Mouse (Mus musculus) erythroblast, embryonic 14.5 days (primary cell): Measurements from ENCODE around the gene Slamf9. TPM values are rescaled to one million over a fixed set of nuclear protein-coding genes. Genes with fewer than 3 reads are reported as not detected.

Source experiments
- H3K27me3 ChIP-seq: 2 replicates; pipeline ENCODE4 v1.6.1; 2012; ENCODE audit warnings: inconsistent platforms; ENCODE audit not compliant: control insufficient read depth
- H3K36me3 ChIP-seq: 2 replicates; pipeline ENCODE4 v1.6.1; 2012; ENCODE audit warnings: mild to moderate bottlenecking, inconsistent platforms; ENCODE audit not compliant: control insufficient read depth
- H3K4me1 ChIP-seq: 2 replicates; pipeline ENCODE4 v1.6.1; 2012; ENCODE audit warnings: inconsistent platforms; ENCODE audit not compliant: control insufficient read depth
- H3K4me3 ChIP-seq: replicated peaks from 2 replicates; pipeline ENCODE3; 2012; ENCODE audit warnings: moderate library complexity, mild to moderate bottlenecking, inconsistent platforms
- H3K9me3 ChIP-seq: 2 replicates; pipeline ENCODE4 v1.6.1; 2012; ENCODE audit warnings: low read length, inconsistent platforms, mixed read lengths; ENCODE audit not compliant: control insufficient read depth
- GATA1 ChIP-seq: IDR thresholded peaks from 2 replicates; pipeline ENCODE4 v1.6.1; 2012; ENCODE audit warnings: low read length, inconsistent platforms, mixed read lengths
- TAL1 ChIP-seq: IDR thresholded peaks from 3 replicates; pipeline ENCODE4 v1.6.1; 2012; ENCODE audit warnings: low read length, inconsistent platforms, mixed read lengths
- polyA plus RNA-seq: library from polyadenylated mRNA; stranded (reverse); fragments of >175 nt; gene quantifications from 2 replicates; pipeline ENCODE4 v1.2.3, GENCODE M21; 2012

Slamf9 gene
- polyA plus RNA-seq, 1 experiment = not detected

DNA sequence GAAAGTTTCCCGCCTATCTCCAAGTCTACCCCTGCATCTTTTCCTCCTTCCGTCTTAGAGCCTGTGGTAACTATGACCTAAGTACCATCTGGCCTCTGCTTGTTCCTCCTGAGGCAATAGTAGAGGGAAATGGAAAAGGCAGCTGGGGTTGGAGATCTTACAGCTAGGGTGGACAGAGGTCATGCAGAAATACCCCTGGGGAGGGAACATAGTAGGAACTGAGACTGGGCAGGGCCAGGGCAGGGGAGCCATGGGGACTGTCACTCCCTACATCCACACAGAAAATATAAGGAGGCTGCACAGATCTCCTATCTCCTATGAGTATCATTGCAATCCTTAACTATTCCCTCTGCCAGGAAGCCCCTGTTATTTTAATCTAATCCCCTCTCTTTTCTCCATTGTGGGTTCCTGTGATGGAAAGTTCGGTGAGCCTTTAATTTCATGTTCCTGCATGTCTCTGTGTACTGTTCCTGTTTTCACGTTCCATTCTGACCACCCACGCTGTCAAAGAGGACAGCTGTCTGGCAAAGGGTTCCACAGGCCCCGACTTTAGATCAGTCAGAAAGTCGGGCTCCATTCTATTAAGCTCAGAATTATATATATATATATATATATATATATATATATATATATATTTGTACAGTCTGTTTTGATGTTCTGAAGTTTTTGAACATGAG, 19.0 kb upstream of the Slamf9 start:
- H3K9me3 ChIP-seq = no peaks in the 10 kb centered on the region
- H3K4me1 ChIP-seq = no peaks in the 10 kb centered on the region
- TF ChIP-seq GATA1 = no peak
- TF ChIP-seq TAL1 = no peak
- no peaks in the 10 kb centered on the region for H3K36me3 ChIP-seq
- H3K4me3 ChIP-seq = no peak overlapping the region
- no peaks in the 10 kb centered on the region for H3K27me3 ChIP-seq

DNA sequence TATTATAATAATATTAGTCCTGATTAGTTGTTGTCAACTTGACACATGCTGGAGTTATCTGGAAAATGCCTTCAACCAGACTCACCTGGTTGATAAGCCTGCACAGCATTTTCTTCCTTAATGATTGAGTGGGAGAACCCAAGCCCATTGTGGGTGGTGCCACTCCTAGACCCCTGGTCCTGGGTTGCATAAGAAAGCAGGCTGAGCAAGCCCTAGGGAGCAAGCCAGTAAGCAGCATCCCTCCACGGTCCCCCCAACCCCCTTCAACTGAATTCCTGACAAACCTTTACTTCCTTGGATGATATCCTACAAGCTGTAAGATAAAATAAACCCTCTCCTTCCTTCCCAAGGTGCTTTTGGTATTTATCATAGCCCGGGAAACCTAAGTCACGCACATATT, 18.0 kb upstream of the Slamf9 start:
- TF ChIP-seq GATA1 (no peak), TAL1 (no peak)
- H3K36me3 ChIP-seq = no peaks in the 10 kb centered on the region
- H3K27me3 ChIP-seq = no peaks in the 10 kb centered on the region
- H3K4me3 ChIP-seq = no peak overlapping the region
- no peaks in the 10 kb centered on the region for H3K9me3 ChIP-seq
- no peaks in the 10 kb centered on the region for H3K4me1 ChIP-seq

DNA sequence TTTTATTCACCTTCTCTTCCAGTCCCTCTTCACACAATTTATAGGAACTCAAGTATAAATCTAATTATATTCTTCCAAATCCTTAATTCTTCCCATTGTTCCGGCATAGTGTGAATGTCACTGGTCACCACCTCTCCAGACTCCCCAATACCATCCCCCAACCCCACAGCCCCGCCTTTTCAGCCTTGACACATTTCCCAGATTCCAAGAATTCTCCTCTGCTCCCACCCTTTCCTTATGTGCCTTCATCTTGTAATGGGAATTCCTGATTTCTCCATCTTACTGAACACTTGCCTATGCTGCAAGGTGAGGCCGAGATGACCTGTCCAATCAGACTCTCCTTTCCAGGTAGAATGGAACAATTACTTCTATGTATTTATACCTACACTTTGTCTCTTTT, 17.1 kb upstream of the Slamf9 start:
- H3K4me1 ChIP-seq = no peaks in the 10 kb centered on the region
- no peaks in the 10 kb centered on the region for H3K27me3 ChIP-seq
- no peaks in the 10 kb centered on the region for H3K9me3 ChIP-seq
- no peak for TF ChIP-seq GATA1
- TF ChIP-seq TAL1 = no peak
- no peak overlapping the region for H3K4me3 ChIP-seq
- no peaks in the 10 kb centered on the region for H3K36me3 ChIP-seq

DNA sequence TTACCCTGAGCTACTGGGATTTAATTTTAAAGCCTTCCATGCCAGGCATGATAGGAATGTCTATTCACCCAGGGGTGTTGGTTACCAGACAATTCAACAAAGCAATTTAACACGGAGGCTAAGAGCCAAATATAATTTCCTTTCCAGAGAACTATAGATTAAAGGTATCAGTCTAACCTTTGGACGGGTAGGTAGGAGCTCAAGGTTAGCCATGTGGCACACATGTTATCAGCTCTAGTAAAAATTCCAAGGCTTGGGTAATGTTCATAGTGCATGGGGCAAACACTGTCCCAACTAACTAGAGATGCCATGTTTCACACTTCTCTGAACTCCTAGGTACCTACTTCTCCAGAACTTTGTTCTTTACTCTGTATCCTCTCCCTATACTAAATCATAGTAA, 13.6 kb upstream of the Slamf9 start:
- no peak overlapping the region for H3K4me3 ChIP-seq
- no peaks in the 10 kb centered on the region for H3K36me3 ChIP-seq
- H3K9me3 ChIP-seq = no peaks in the 10 kb centered on the region
- H3K4me1 ChIP-seq = no peaks in the 10 kb centered on the region
- TF ChIP-seq TAL1 = no peak
- TF ChIP-seq GATA1 = no peak
- H3K27me3 ChIP-seq = no peaks in the 10 kb centered on the region

DNA sequence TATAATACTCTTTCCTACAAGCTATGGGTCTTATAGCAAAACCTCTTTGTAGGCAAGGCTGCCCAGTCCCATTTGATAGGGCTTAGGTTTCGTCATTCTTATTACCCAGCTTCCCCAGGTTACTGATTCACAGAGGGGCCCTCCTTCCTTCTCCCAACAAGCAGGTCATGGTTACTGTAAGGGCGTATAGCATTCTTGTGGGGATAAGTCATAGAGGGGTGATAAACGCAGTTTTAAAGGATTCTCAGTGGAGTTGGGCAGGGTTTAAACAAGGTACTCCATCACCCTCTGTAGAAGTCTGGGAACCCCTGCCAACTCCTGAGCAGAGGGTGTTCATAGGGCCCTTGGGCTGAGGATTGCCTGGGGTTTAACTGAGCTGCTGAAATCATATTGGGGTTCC, 12.6 kb upstream of the Slamf9 start:
- H3K27me3 ChIP-seq = no peaks in the 10 kb centered on the region
- no peaks in the 10 kb centered on the region for H3K4me1 ChIP-seq
- no peak overlapping the region for H3K4me3 ChIP-seq
- TF ChIP-seq TAL1 (no peak), GATA1 (no peak)
- no peaks in the 10 kb centered on the region for H3K9me3 ChIP-seq
- no peaks in the 10 kb centered on the region for H3K36me3 ChIP-seq

DNA sequence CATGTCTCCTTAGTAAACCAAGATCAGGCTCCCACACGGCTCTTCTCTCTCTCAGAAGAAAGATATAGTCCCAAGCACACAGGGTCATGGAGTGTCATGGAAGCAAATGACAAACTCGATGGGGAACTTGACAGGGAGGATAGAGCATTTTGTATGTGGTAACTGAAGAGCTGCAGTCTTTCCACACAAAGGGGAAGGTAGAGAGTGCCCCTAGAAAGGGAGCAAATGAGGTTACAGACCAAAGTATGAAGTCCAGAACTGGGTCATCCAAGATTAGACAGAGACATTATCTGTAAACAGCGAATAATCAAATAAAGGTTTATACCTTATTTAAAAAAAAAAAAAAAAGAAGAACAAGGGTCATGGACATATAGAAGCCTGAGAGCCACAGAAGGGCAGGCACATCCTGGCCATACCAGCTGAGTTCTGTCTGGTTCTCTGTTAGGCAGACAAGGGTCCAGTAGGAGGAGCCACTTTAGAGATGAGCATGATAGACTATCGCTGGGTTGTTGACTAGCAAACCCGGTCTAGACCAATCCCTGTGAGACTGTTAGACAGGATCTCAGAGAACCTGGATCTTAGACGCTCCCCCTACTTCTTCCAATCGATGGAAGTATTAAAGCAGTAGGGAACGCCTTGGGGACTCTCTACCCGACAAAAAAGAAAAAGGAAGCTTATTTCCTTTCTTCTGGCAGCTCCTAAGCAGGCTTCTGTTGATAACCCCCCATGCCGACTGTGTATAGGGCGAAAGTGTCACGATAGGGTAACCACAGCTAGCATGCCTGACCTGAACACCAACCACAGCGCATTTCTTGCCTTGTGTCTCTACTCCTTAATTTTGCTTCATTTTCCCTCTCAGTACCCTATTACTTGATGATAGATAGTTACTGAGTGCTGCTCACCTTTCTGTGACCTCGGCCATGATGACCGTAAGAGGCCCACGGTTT, 11.5 kb upstream of the Slamf9 start:
- Histone ChIP-seq H3K27me3 (no peaks in the 10 kb centered on the region), H3K9me3 (no peaks in the 10 kb centered on the region), H3K4me3 (no peak overlapping the region), H3K4me1 (no peaks in the 10 kb centered on the region), H3K36me3 (no peaks in the 10 kb centered on the region)
- TF ChIP-seq GATA1 (no peak), TAL1 (no peak)

DNA sequence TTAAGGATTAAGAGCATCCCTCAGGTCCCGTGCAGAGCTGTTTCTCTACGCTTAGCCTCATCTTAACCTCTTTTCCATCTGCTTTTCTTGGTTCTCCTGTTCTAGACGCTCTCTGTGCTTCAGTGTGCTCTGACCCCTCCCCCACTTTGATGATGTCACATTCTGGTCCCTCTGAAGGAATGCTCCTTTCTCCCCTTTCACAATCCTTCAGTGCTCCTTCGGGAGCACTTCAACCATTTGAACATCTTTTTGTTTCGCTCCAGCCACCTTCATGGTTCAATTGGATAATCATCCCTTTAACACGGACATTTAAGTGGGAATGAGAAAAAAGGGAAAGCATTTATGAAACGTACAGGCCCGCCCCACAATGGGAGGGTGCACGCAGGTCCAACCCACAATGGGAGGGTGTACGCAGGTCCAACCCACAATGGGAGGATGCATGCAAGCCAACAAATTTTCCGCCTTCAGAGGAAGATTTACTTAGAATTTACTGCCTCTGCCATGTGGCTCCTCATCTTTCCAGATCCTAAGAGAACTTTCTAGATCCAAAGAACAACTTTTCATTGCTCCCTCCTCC, 6.8 kb upstream of the Slamf9 start:
- Histone ChIP-seq H3K36me3 (no peaks in the 10 kb centered on the region), H3K9me3 (no peaks in the 10 kb centered on the region), H3K4me1 (no peaks in the 10 kb centered on the region), H3K27me3 (no peaks in the 10 kb centered on the region), H3K4me3 (no peak overlapping the region)
- no peak for TF ChIP-seq GATA1

DNA sequence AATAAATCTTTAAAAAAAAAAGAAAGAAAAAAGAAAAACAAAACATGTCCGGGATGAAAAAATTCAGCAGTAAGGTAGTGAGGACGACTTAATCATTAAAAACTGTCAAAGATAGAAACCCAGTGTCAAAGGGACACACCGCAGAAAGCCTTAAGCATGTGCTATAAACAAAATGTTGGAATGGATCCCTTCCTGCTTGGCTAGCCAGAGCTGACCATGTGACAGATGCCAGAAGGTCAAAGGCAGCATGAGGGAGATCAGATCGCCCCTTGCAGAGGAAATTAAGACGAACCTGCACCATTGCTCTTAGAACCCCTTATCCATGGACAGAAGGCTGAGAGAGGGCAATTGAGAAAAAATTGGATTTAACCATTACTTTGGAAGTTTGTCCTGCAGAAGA, 5.8 kb upstream of the Slamf9 start:
- Histone ChIP-seq H3K27me3 (no peaks in the 10 kb centered on the region), H3K9me3 (no peaks in the 10 kb centered on the region), H3K4me1 (no peaks in the 10 kb centered on the region), H3K4me3 (no peak overlapping the region), H3K36me3 (no peaks in the 10 kb centered on the region)
- no peak for TF ChIP-seq TAL1
- TF ChIP-seq GATA1 = no peak

DNA sequence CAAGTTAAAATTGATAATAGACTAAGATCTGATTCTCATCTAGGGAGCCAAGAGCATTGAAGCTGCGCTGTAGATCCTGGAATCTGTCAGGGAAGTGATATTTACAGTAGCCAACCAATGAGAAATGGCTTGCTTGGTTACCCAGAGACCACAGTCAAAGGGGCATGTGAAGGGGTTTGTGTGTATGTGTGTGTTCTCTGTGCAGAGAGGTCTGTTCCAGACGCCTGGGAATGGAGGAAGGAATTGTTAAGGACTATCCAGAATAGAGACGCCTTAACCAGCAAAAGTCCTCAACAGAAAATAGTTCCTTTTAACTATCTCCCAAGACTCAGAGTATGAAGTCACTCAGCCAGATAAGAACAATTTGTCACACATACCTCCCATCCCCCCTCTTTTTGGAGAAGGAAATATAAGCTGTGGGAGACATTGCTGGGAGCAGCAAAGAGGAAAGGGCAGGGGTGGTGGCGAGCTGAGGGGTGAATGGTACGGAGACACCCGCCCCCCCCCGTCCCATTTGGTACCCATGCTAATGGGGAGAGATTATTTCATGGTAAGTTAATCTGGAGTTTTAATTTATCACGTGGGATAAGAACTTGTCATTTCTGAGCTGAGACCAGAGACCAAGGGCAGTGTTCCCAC, 5.2 kb upstream of the Slamf9 start:
- no peak for TF ChIP-seq GATA1
- TF ChIP-seq TAL1 = no peak

More for the DNA sequence above, 5.2 kb upstream of the Slamf9 start:
- H3K36me3 ChIP-seq = no peaks in the 10 kb centered on the region
- no peaks in the 10 kb centered on the region for H3K4me1 ChIP-seq
- H3K27me3 ChIP-seq = no peaks in the 10 kb centered on the region
- H3K9me3 ChIP-seq = no peaks in the 10 kb centered on the region
- no peak overlapping the region for H3K4me3 ChIP-seq
